Comparison of ENCODE assay signal across 18 mouse cellular contexts in genomic region chr3:86858699-86859098, GRCm38 (mm10).
DNase-seq lines count a peak whose midpoint lies in the region; ATAC-seq lines count a peak whose summit lies in the region.
"Had no signal": no experiment of that assay in that cellular context is flagged by ENCODE, and none has a peak within 500 bp of the region (broad histone marks: within the 10 kb centered on the region; RNA-seq: fewer than 3 reads in every experiment).

No protein-coding gene starts in this region.

- no peak overlapping the region for H3K4me3 ChIP-seq in forebrain, embryonic 12.5 days (replicated peaks)
- H3K4me3 ChIP-seq in forebrain, embryonic 10.5 days, result no peak overlapping the region
- H3K4me3 ChIP-seq in midbrain, embryonic 12.5 days, result no peak overlapping the region
- no peak overlapping the region for H3K4me3 ChIP-seq in midbrain, embryonic 16.5 days (ENCODE audit: low read depth, low read length)
- H3K4me3 ChIP-seq in forebrain, embryonic 15.5 days, result no peak overlapping the region
- H3K4me3 ChIP-seq: heart, adult 2 months; heart, embryonic 10.5 days; heart, embryonic 13.5 days; hindbrain, embryonic 12.5 days; hindbrain, embryonic 15.5 days had no signal

- no peak overlapping the region for H3K4me2 ChIP-seq in forebrain, embryonic 12.5 days
- no peak overlapping the region for H3K4me2 ChIP-seq in midbrain, embryonic 12.5 days (replicated peaks)
- H3K4me2 ChIP-seq in midbrain, embryonic 16.5 days (ENCODE audit: low read length), result no peak overlapping the region
- no peak overlapping the region for H3K4me2 ChIP-seq in forebrain, embryonic 15.5 days (replicated peaks)
- H3K4me2 ChIP-seq: heart, embryonic 13.5 days; hindbrain, embryonic 12.5 days; hindbrain, embryonic 15.5 days had no signal

- H3K27ac ChIP-seq in forebrain, embryonic 12.5 days, result peak overlapping the region; percentile 60
- H3K27ac ChIP-seq in forebrain, embryonic 10.5 days, result no peak overlapping the region
- 0 out of 2 replicates have a peak overlapping the region, but pooled peaks have one; percentile 3 for H3K27ac ChIP-seq in midbrain, embryonic 12.5 days (replicated peaks)
- H3K27ac ChIP-seq in midbrain, embryonic 16.5 days (ENCODE audit: low read length), result no peak overlapping the region
- H3K27ac ChIP-seq in forebrain, embryonic 15.5 days (replicated peaks), result peak overlapping the region; percentile 73
- H3K27ac ChIP-seq: heart, adult 2 months; heart, embryonic 10.5 days; heart, embryonic 13.5 days had no signal

- no peaks in the 10 kb centered on the region for H3K27me3 ChIP-seq in forebrain, embryonic 12.5 days
- no peaks in the 10 kb centered on the region for H3K27me3 ChIP-seq in forebrain, embryonic 10.5 days (ENCODE audit: poor library complexity, severe bottlenecking)
- H3K27me3 ChIP-seq in midbrain, embryonic 12.5 days, result no peaks in the 10 kb centered on the region
- H3K27me3 ChIP-seq in midbrain, embryonic 16.5 days (ENCODE audit: control insufficient read depth, insufficient read depth, low read depth, low read length), result no peaks in the 10 kb centered on the region
- H3K27me3 ChIP-seq in forebrain, embryonic 15.5 days, result no peaks in the 10 kb centered on the region
- H3K27me3 ChIP-seq: heart, embryonic 13.5 days; hindbrain, embryonic 12.5 days; hindbrain, embryonic 15.5 days had no signal

- 62% methylated on average over 5 of the region's 5 CpGs for WGBS in forebrain, embryonic 12.5 days
- WGBS in forebrain, embryonic 10.5 days, result 94% methylated on average over 5 of the region's 5 CpGs
- 88% methylated on average over 5 of the region's 5 CpGs for WGBS in midbrain, embryonic 12.5 days
- WGBS in midbrain, embryonic 16.5 days, result 75% methylated on average over 5 of the region's 5 CpGs
- WGBS in forebrain, embryonic 15.5 days, result 57% methylated on average over 5 of the region's 5 CpGs

- no peak overlapping the region for H3K9ac ChIP-seq in forebrain, embryonic 12.5 days
- H3K9ac ChIP-seq in midbrain, embryonic 12.5 days (replicated peaks), result no peak overlapping the region
- H3K9ac ChIP-seq in midbrain, embryonic 16.5 days (ENCODE audit: low read depth, low read length), result no peak overlapping the region
- no peak overlapping the region for H3K9ac ChIP-seq in forebrain, embryonic 15.5 days (replicated peaks)
- H3K9ac ChIP-seq: heart, embryonic 13.5 days; hindbrain, embryonic 12.5 days; hindbrain, embryonic 15.5 days had no signal

- H3K36me3 ChIP-seq in forebrain, embryonic 12.5 days (replicated peaks), result no peaks in the 10 kb centered on the region
- no peaks in the 10 kb centered on the region for H3K36me3 ChIP-seq in forebrain, embryonic 10.5 days (replicated peaks)
- H3K36me3 ChIP-seq in midbrain, embryonic 12.5 days, result no peaks in the 10 kb centered on the region
- H3K36me3 ChIP-seq in midbrain, embryonic 16.5 days (ENCODE audit: control insufficient read depth, insufficient read depth, low read length), result no peaks in the 10 kb centered on the region
- H3K36me3 ChIP-seq in forebrain, embryonic 15.5 days, result no peaks in the 10 kb centered on the region
- H3K36me3 ChIP-seq: heart, embryonic 10.5 days; heart, embryonic 13.5 days; hindbrain, embryonic 12.5 days; hindbrain, embryonic 15.5 days had no signal

- DNase-seq in forebrain, embryonic 10.5 days (ENCODE audit: extremely low spot score, low spot score), result no peak
- DNase-seq in left cerebral cortex, postnatal 10 days (ENCODE audit: extremely low spot score in 1 of 2, low spot score in 2 of 2), result no peak
- no peak for DNase-seq in left cerebral cortex, adult 9 months (ENCODE audit: low spot score in 2 of 2)
- DNase-seq: adrenal gland, postnatal 25 days; cerebellum, adult 18-20 months; cerebellum, adult 9-10 months; cerebellum, postnatal 14 days; gastrocnemius, postnatal 25 days; heart, adult 2 months had no signal

- no peaks in the 10 kb centered on the region for H3K9me3 ChIP-seq in forebrain, embryonic 12.5 days
- H3K9me3 ChIP-seq in forebrain, embryonic 10.5 days, result no peaks in the 10 kb centered on the region
- no peaks in the 10 kb centered on the region for H3K9me3 ChIP-seq in midbrain, embryonic 12.5 days
- H3K9me3 ChIP-seq in midbrain, embryonic 16.5 days (replicated peaks; ENCODE audit: control insufficient read depth, low read length, poor library complexity, severe bottlenecking), result no peaks in the 10 kb centered on the region
- no peaks in the 10 kb centered on the region for H3K9me3 ChIP-seq in forebrain, embryonic 15.5 days
- H3K9me3 ChIP-seq: heart, embryonic 10.5 days; heart, embryonic 13.5 days; hindbrain, embryonic 12.5 days; hindbrain, embryonic 15.5 days had no signal

- ATAC-seq in forebrain, embryonic 12.5 days (ENCODE audit: low FRiP score), result no peak
- no peak for ATAC-seq in midbrain, embryonic 12.5 days (ENCODE audit: low FRiP score, low read depth)
- no peak for ATAC-seq in midbrain, embryonic 16.5 days
- no peak for ATAC-seq in forebrain, embryonic 15.5 days (replicated peaks)
- ATAC-seq: activated CD4-positive, CD25-positive, alpha-beta regulatory T cell, adult 4 months had no signal

- peaks cover 64% of the 10 kb centered on the region for H3K4me1 ChIP-seq in forebrain, embryonic 12.5 days
- H3K4me1 ChIP-seq in forebrain, embryonic 10.5 days, result peaks cover 62% of the 10 kb centered on the region
- peaks cover 46% of the 10 kb centered on the region for H3K4me1 ChIP-seq in midbrain, embryonic 12.5 days
- H3K4me1 ChIP-seq in midbrain, embryonic 16.5 days (ENCODE audit: control insufficient read depth, insufficient read depth, low read length), result peaks cover 47% of the 10 kb centered on the region
- H3K4me1 ChIP-seq in forebrain, embryonic 15.5 days, result peaks cover 65% of the 10 kb centered on the region

- intact Hi-C loops in left cerebral cortex, postnatal 10 days (cut with DNase I), result no loop called here

Comparison
In these comparisons a context has a peak if more than half of its experiments do, and no peak if none do; other contexts are left out.
1. H3K27ac ChIP-seq: peak in forebrain, embryonic 12.5 days (single experiment), midbrain, embryonic 12.5 days (single experiment) and forebrain, embryonic 15.5 days (single experiment); none in forebrain, embryonic 10.5 days (single experiment) and midbrain, embryonic 16.5 days (single experiment).